Mouse (Mus musculus) gonadal fat pad, adult 2 months (tissue): Measurements from ENCODE around the gene Prkaa1. TPM values are rescaled to one million over a fixed set of nuclear protein-coding genes. Genes with fewer than 3 reads are reported as not detected.
"Not testable (repeated sequence)": the region's sequence is repeated elsewhere in the genome, so short reads cannot be mapped to it uniquely, and the experiment has no call there.

ENCODE experiments used
- DNase-seq: peaks from one replicate; pipeline ENCODE4 v3.0.0-alpha.2; 2012; ENCODE audit warnings: low read depth
- polyA plus RNA-seq: library from polyadenylated mRNA; depleted of rRNA; stranded (reverse); fragments of >200 nt; gene quantifications from 2 replicates; pipeline ENCODE4 v1.2.3, GENCODE M21; 2012

Gene Prkaa1
- polyA plus RNA-seq, 1 experiment = 7.8 TPM

DNA sequence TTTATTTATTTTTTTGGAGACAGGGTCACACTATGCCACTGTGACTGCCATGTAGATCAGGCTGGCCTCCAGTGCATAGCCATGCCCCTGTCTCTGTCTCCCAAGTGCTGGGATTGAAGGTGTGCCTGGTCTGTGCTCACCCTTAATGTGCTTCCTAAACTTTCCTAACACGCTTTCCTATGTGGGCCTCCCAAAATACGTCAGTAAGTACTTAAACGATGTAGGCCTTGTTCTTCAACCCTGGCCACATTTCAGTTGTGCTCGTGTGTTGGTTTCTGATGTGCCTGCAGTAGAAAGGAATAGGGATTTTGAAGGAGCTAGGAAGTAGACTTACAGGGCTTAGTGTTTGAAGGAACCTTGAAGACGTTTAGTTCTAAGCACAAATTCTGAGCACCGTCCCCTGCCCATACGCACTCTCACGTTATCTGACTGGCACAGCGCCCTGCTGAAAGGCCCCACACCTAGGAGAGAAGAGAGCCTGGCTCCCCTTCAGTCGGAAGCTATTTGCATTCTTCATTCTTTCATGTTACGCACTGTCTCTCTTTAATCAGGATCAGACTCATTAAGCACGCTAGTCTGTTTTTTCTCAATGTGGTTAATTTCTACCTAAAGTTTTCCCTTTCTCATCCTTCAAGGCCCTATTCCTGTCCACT, 21.6 kb downstream of the Prkaa1 start:
- no peak for DNase-seq

DNA sequence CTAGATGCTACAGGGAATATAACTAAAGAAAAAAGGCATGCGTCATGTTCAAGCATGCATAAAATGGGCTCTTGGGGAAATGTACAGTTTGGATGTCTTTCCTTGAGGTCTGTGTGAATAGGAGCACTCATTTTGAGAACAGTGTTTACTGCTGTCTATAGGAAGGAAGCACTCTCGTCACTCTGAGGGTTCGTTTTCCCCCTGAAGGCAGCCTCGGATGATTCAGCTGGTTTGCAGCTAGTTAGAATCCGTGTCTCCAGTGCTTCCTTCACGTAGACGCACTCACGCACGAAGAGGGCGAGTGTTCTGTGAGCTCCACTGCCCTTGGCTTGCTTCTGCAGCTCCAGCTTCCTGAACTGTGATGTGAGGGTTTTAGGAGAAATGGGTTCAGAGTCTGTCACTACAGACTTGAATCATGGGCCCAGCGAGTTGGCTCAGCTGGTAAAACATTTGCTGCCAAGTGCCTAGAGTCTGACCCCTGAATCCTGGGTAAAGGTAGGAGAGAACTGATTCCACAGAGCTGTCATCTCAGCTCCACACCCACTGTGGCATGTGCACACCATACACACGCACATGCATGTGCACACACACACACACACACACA, 29.7 kb downstream of the Prkaa1 start:
- DNase-seq = no peak

DNA sequence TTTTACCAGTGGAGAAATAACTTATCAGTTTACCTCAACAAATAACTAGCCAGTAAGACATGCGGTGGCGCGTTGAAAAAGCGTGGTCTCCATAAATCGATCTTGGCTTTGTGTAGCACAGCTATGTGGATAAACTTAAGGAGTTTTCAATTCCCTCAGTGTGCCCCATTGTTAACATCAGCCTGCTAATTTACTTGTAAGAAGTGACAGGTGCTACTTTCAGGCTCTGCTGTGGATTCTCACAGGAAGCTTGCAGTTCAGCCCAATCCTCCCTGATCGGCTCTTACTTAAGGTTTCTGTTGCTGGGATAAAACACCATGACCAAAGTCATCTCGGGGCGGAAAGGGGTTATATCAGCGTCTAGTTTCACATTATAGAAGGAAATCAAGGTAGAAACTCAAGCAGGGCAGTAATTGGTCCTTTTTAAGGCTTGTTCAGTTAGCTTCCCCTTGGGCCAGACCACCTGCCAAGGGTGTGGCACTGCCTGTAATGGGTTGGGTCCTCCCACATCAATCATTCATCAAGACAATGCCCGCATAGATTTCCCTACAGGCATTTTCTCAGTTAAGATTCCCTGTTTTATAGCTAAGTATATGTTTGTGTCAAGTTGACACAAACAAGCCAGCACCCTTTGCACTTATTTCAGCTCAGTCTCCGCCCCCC, 41.1 kb downstream of the Prkaa1 start:
- DNase-seq = no peak

DNA sequence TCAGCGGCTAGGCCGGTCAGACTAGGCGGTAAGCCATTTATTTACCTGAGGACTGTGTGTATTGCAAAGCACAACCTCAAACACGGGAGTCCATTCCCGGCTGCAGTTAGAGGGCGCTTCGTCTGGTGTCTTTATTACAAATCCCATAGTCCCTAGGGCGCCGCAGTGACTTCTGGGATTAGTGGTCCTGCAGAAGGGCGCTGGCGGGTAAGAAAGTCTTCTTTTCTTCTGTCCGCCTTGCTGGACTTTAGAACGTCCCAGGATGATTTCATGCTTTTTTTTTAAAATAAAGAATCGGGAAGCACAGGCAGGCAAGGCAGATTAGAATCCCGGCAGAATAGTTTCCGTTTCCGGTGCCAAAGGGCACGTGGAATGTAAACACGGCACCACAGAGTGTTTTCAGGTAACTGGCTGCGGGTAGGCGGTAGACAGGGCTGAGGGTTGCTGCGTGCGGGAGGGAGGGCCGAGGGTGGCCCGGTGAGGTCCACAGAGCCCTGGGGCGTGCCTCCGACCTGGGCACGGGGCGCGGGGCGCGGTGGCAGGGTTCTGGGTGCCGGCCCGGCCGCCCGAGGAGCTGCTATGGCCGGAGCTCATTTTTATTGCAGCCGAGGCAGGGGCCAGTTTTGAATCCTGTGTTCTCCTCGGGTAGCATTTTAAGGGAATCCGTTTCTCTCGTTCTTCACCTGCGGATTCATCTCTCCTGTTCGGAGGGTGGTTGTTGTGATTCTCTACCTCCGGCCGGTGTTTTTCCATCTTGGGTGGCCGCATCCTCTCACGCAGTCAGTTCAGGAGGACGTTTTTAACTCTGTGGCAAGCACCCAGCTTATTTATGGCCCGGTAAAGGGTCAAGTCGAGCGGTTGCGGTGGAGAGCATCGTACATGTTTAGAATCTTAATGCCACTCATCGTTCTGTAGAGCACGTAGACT, 42.0 kb downstream of the Prkaa1 start, which contains the start of gene Ttc33:
Gene Ttc33 (plus strand): TSS at position 160 of the 927 bp plus-strand sequence.
- DNase-seq = no peak

DNA sequence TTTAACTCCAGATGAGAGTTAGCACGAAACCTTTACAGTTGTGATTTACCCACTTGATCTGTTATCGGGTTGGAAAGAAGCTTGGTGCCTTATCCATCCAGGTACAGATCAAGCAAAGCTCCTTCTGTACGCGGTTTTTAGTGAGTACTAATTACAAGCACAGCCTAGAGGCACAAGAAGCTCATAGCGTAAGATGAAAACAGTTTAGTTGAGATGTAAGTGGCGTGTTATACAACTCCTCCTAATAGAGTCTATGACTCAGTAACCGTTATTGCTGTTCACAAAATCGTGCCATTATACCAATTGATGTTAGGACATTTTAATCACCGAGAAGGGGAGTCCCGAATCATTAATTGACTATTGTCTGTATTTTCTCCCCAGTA, 42.6 kb downstream of the Prkaa1 start:
- DNase-seq = no peak

DNA sequence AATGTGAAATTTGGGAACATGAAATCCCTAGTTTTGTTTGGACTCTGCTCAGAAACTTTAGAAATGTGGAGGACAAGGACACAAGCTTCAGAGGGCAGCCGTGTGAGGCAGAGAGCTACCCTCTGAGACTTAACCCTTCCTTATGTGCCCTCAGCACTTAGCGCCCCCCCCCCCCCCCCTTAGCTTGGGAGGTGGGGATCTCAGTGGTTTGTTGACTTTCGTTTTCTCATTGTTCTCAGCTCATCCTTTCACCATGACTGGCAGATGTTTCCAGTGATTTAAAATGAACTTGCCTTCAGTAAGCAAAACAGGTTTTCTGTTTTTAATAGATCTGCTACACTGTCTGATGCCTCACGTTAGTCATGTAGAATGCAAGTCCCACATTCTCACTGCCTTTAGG, 43.5 kb downstream of the Prkaa1 start:
- no peak for DNase-seq

DNA sequence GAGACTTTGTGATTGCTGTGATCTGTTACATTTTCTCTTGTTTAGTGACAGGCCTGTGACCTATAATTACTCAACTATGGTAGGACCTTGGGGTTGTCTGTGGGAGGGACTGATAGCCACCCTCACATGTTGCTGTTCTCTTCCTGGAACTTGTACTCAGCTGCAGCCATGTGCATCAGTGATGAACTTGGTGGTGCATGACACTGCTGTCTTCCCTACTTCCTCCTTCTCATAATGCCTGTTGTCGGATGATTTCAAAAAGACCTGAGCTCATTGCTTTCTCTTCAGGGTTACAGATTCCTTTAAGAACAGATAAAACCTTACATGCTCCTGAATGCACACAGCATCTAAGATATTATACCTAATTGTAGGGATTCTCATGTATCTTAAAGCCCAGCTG, 44.4 kb downstream of the Prkaa1 start:
- DNase-seq = no peak

DNA sequence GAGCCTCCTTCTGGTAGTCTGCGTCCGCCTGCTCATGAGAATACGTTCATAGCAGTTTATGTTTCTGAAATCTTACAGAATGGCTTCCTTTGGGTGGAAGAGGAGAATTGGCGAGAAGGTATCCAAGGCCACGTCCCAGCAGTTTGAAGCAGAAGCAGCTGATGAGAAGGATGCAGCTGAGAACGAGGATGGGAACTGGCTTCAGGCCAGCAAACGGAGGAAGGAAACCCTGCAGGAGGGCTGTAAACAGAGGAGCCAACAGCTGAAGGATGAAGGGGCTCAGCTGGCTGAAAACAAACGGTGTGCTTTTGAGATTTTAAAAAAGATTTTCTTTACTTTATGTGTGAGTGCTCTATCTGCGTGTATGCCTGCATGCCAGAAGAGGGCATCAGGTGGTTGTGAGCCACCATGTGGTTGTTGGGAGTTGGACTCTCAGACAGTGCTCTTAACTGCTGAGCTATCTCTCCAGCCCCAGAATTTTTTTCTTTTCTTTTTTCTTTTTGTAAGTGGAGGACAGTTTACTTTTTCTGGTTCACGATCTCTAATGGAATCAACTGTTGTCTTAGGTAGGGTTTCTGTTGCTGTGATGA, 45.9 kb downstream of the Prkaa1 start:
- no peak for DNase-seq

DNA sequence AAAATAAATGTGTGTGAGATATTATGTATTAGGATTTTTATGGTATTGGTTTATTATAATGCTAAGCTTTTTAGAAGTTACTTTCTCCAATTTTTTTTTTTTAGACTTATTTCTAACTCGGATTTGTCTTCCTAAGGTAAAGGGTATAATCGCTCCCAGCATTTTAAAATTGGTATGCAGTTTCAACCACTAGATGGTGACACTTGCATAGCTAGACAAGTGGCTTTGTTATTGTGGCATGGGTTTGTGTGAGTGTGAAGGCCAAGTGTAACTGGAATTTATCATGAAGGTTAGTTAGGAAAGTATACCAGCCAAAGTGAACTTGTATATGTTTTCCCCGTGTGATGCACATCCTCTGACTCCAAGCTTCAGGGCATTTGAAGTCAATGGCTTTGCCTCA, 50.2 kb downstream of the Prkaa1 start:
- no peak for DNase-seq

DNA sequence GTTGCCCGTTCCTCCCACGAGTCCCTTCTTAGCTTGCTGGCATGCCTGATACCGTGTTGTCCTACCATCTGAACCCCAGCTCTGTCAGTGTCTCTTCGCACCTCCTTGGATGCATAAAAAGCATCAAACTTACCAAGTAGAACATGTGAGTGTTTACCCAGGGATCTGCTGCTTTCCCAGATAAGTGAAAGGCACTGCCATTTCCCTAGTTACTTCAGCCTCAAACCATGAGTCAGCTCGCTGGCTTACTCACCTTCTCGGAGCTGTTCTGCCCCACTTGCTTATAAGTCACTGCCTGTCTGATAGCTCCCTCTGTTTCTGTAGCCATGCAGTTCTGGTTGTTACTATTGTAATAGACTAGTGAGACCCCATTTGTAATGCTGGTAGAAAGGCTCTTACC, 50.8 kb downstream of the Prkaa1 start:
- no peak for DNase-seq

DNA sequence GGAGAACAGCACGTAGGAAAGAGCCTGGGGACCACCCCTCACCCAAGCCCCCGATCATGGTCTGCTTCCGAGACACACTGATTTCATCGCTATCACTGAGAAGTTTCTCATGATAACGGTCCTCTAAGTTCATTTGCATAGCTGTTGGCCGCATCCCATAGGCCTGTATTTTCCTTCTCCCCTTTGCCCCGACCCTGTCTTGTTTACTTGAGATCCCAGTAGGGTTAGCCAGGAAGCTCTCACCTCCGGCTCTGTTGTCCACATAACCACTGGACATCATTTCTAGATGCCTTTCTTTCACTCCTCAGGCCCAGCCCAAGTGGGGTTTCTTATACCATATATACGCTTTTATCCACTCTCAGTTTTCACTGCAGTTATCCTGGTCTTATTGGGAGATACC, 51.3 kb downstream of the Prkaa1 start:
- no peak for DNase-seq

DNA sequence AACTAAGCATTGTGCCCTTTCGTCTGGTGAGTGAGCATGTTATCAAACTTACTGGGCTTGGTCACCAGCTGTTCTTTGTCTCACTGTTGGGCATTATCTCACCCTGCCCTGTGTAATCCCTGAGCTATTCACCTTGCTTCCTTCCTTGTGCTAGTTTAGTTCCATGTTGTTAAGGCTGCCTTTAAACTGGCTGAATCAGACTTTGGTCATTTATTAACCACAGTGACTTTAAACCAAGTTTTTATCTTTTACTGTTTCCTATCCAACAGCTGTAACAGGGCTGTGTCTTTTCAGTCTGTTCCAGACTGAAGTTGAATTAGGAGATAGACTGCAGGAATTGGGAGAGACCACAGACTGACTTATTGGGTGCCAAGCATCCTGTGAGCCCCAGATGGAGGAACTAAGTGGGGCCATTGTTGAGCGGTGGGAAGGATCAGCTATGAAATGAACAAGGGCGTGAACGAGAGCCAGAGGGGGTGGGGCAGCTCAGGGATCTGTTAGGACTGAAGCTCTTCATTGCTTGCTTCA, 52.4 kb downstream of the Prkaa1 start:
- no peak for DNase-seq

DNA sequence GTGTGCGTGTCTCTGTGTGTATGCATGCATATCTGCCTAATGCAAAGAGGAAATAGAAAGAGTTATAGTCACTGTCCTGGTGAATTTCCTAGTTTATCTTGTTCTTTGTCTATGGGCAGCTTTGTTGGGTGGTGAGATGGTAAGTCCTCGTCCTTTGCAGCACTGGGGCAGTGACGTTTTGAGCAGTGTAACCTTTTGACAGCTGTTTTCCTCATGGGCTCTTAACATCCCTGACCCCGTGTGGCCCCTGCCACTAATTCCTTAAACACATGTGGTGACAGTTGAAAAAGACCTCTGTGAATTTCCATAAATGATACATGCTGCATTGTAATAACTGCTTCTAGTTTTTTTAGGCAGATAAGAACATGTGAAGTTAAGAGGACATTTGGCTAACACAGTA, 53.0 kb downstream of the Prkaa1 start:
- no peak for DNase-seq

DNA sequence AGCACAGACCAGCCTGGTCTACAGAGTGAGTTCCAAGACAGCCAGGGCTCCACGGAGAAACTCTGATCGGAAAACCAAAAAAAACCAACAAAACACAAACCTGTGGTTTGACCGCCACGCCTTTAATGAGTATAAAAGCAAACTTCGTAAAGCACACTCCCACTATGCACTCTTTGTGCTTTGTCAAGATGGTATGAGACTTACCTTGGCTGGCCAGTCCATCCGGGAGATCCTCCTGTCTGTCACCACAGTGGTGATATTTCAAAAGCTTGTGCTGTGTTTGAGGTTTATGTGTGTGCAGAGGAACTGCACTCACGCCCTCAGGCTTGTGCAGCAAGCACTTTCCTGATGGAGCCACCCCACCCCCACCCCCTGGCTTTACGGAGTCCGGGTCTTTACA, 61.6 kb downstream of the Prkaa1 start:
- no peak for DNase-seq

DNA sequence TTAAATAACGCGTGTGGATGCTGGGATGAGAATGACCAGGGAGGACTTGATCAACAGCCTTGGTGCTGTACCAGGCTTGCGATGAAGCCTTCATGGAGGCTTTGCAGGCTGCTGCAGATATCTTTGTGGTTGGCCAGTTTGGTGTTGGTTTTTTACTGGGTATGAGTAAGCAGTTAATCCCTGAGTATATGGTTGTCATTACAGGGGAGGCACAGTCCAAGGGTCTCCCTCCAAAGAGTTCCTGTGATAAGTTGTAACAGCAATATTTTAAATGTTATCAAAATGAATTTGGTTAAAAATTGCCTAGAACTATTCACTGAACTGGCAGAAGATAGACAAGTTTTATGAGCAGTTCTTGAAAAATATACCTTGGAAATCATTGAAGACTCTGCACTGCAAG, 65.5 kb downstream of the Prkaa1 start:
- DNase-seq = no peak

DNA sequence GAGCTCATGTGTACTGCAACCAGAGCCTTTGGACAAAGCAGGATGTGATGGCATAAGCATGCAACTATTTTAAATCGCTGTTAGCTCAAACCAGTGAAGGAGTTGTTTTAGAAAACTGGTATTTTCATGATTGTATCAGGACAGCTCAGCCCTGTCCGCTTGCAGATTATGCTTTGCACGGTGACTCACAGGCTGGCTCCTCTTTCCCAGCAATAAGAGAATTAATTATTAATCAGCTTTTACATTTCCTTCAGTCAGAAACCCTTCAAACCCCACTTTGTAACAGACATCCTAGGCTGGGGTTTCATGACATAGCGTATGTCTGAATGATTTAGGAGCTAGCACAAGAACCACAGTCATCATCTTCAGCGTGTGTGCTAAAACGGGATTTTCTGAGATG, 76.8 kb downstream of the Prkaa1 start:
- DNase-seq = no peak

DNA sequence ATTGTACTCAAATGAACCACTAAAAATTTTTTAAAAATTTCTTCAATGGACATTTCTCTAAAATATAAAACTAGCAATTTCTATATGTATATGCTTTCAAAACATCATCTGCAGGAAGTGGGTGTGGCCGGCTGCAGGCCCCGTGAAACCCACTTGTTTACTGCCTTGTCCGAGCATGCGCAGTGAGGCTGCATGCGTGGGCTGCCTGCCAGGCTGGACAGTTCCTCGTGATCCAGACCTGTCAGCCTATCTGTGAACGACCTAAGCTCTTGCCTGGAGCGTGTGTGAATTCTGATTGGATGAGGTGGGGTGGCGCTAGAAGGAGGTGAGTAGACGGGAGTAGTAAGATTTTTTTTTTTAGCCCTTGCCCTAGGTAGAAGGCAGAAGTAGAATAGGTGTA, 87.1 kb downstream of the Prkaa1 start:
- not testable (repeated sequence) for DNase-seq
